Mouse (Mus musculus): ENCODE data around the gene Tmem176b.
"Not testable (repeated sequence)": the region's sequence is repeated elsewhere in the genome, so short reads cannot be mapped to it uniquely, and the experiment has no call there.

The Tmem176b gene

DNA sequence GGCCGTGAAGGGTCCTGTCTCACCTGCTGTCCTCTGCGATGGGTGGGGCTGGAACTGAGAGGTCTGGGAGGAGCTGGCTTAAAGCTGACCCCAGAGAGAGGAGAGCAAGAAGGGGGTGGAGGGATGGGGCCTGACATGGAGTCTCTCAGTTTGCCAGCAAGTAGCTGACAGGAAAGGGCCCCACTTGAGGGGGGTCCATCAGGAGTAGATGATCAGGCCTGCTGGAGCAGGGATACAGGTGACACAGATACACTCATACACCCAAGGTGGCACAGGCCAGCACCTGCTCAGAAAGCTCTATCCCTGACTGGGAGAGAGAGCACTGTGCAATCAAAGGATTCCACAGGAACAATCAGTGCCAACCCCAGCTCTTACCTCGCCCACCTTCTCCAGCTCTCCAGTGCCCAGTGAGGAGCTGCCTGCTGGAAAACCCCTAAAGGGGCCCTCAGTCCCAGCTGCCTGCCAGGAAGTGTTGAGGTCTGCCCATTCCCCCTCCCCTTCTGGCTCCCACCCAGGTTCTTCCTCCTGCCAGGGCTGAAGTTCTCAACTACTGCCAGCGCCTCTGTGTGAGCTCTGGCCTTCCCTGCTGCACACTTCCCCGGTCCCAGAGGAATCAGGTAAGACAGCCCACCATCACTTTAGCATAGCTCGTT lies at the start of gene Tmem176b:
Tmem176b (minus strand) TSS at position 524 of the 653 bp plus-strand sequence.
- ChIA-PET POLR2A (no interaction called here), CTCF (interaction anchor here in 3 of 4 experiments (0.6 to 1.7 kb wide), 8 partner anchors 17 to 657 kb away, joined by 3 to 8 read pairs (median 4); no protein-coding TSS in a partner anchor)

DNA sequence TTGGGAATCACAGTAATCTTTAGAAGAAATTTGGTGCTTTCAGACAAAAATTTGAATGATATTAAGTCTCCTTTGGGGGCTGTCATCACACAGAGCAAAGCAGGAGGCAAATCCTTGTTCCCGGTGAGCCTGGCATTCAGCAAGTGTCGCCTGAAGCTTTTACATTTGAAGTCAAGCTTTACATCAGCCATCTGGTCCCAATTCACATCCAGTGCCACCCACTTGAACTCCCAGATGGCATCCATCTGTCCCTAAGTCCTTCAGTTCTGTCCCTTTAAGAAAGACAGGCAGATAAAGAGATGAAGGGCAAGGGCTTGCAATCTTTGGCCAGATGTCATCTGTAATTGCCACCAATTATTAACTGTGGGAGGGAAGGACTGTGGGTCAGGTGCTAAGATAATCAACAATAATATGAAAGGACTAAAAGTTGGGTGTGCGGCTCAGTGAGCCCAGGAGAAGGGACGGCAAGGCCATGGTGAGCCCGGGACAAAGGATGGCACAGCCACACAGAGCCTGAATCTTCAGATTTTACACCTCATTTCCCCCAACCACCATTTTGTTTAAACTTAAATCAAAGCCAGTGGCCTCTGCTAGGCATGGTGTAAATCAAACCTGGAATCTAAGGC lies 35.3 kb upstream of the Tmem176b start:
- CTCF ChIA-PET = no interaction called here
- POLR2A ChIA-PET = no interaction called here

DNA sequence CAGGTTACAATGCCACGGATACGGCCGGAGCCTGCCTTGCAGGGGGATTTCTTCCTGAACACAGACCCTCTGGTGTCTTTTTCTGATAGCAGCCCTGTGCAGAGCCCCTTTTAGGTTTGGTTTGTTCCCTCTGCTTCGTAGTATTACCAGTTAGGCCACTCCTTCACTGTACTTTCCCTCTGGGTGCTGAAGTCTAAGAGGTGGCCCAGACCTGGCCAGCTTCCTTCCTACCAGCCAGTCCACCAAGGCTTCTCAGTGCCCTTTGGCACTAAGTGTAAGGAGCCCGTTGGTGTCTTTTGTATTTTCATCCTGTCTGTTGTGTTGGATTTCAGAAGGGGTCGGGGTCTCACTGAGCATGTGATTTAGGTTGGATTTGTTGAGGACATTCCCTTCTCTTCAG lies 34.2 kb upstream of the Tmem176b start:
- POLR2A ChIA-PET = interaction anchor here in 1 of 4 experiments (0.7 kb wide), 1 partner anchor 219 kb away, joined by 4 read pairs; no protein-coding TSS in a partner anchor
- CTCF ChIA-PET = interaction anchor here in 1 of 4 experiments (0.8 kb wide), 1 partner anchor 15 kb away, joined by 3 read pairs; no protein-coding TSS in a partner anchor

DNA sequence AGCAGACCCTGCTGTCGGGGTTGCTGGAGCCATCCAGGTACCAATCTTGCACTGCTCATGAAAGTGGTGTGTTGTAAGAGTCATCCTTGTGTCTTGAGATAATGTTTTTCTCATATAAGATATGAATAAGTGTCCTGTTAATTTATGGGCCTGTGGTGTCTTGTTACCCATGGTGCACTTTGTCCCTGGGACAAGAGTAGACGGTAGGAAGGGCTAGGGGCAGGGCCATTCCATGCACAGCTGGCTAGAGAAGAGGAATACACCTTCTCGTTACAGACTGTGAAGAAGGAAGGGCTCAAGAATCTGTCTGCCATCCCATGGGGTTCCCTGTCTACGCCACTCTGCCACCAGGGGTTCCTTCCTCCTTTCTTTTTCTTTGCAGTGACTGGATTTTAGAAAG lies 33.3 kb upstream of the Tmem176b start:
- POLR2A ChIA-PET = interaction anchor here in 1 of 4 experiments (0.7 kb wide), 1 partner anchor 220 kb away, joined by 4 read pairs; no protein-coding TSS in a partner anchor
- CTCF ChIA-PET = interaction anchor here in 1 of 4 experiments (0.6 kb wide), 1 partner anchor 14 kb away, joined by 3 read pairs; no protein-coding TSS in a partner anchor

DNA sequence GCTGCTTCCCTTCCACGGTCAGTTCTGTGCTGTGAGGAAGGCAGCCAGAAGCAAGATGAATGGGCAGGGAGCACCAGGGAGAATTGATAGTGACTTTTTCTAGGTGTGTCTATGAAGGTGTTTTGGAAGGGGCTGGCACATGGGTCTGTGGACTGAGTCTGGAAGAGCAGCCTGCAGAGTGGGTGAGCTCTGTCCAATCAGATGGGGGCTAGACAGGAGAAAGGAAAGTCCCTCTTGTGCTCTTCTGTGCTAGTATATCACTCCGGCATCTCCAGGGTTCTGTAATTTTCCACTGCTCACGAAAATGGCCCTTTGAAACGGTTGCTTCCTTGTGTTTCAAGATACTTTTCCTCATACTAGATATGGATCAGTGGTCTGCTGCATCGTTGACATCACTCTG lies 31.3 kb upstream of the Tmem176b start, which contains the start of gene Aoc1:
Aoc1 (plus strand) TSS at position 301 of the 400 bp plus-strand sequence.
- ChIA-PET CTCF (interaction anchor here in 2 of 4 experiments (0.9 to 1.5 kb wide), 4 partner anchors 12 to 15 kb away, joined by 4 to 7 read pairs (median 6); no protein-coding TSS in a partner anchor), POLR2A (interaction anchor here in 1 of 4 experiments (0.7 kb wide), 1 partner anchor 894 kb away, joined by 3 read pairs; no protein-coding TSS in a partner anchor)

DNA sequence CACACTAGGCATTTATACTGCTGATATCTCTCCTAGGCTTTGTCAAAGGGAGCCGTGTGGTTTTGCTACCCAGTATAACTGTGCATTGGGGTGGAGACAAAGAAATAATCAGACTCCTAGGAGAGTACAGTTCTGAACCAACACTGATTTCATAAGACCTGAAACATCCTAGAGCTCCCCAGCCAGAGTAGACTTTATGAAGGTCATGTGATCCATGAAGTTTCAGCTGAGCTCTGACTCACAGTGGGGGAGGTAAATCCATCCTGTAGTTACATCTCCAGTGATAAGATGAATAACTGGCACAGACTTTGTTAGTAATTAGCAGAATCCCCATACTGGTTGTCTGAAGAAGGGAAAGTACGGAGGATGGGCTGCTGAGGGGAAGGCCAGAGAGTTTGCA lies 28.5 kb upstream of the Tmem176b start:
- CTCF ChIA-PET = interaction anchor here (0.6 to 2.5 kb wide), 5 partner anchors 9 to 57 kb away, joined by 3 to 11 read pairs (median 6); no protein-coding TSS in a partner anchor
- POLR2A ChIA-PET = interaction anchor here in 1 of 4 experiments (1.1 kb wide), 1 partner anchor 9 kb away, joined by 4 read pairs; no protein-coding TSS in a partner anchor

DNA sequence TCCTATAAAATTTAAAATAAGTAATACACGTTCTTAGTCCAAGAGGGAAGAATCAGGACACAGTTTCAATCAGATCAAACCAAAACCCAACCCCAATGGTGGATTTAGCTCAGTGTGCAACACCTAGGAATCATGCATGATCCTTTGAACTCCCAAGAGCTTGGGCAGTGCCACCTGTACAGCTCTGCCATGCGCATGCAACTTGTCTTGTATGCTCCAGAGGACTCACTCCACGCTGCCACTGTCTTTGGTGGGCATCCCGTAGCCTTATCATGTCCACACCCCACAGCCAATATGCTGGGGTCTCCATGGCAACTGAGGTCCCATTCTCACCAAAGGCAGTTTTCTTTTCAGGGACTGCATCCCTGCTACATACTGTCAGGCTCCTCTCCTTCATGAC lies 25.9 kb upstream of the Tmem176b start:
- ChIA-PET CTCF (interaction anchor here in 2 of 4 experiments (0.6 to 1.3 kb wide), 3 partner anchors 49 to 144 kb away, joined by 3 to 6 read pairs (median 3); no protein-coding TSS in a partner anchor), POLR2A (no interaction called here)

DNA sequence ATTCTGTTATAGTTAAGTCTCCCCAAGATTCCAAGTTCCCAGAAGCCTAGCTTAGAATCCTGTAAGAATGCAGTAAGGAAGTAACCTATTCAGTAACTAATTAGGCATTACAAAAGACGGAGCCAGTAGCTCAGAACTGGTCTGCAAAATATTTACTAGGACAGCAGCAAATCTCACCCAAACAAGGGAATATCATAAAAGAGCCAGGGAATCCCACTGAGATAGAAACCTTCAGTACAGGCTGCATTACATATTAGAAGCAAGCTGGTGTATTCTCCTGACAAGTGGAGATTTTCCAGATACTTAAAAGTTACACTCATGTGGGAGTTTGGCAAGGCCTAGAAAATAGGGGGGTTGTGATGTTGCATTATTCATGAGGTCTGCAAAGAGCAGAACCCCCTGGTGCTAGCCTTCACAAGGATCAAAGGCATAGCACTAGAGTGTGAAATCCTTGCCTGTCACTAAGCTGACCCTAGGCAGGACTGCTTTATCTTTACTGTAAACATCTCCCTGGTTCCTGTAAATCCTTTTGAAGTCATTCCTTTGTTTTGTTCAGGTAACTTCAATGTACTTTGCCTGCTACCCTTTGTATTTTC lies 25.2 kb upstream of the Tmem176b start:
- POLR2A ChIA-PET = not testable (repeated sequence)
- CTCF ChIA-PET = interaction anchor here in 2 of 4 experiments (0.6 to 1.3 kb wide), 3 partner anchors 49 to 145 kb away, joined by 3 to 6 read pairs (median 3); no protein-coding TSS in a partner anchor

DNA sequence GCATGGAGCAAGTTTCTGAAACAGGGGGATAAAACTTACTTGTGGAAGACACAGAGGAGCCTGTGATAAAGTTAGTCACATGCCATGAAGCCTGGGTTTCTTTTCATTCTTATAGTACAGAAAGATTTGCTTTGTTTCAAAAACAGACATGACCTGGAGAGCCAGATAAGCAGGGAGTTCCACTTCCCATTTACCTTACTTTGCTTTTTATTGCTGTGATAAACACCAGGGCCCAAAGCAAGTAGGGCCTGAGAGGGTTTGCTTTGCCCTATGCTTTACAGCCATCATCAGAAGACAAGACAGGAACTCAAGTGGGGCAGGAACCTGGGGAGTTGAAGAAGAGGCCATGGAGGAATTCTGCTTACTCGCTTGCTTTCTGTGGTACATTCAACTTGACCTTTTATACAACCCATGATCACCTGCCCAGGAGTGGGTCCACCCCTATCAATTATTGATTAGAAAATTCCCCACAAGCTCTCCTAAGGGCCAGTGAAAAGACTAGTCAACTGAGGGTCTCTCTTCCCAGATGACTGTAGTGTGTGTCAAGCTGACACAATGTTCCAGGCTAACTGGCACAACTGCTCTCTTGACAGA lies 24.0 kb upstream of the Tmem176b start:
- POLR2A ChIA-PET = no interaction called here
- CTCF ChIA-PET = no interaction called here

DNA sequence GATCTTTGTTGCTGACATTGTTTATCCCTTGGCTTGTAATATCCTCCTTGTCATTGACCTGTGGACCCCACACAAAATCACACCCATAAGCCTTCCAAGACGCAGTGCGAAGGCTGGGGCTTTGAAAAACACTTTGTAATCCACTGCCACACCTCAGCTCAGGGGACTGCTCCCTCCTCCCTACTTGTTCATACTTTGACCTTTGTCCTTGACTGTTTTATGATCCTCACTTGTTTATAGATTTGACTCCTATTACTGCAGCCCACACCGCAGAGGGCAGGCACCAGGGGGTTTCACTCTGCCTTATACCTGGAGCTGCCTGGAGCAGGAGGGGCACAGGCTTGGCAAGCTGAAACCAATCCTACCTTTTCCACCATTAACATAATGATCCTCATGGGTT lies 23.4 kb upstream of the Tmem176b start:
- ChIA-PET CTCF (no interaction called here), POLR2A (interaction anchor here in 1 of 4 experiments (0.6 kb wide), 1 partner anchor 11 kb away, joined by 3 read pairs; no protein-coding TSS in a partner anchor)

DNA sequence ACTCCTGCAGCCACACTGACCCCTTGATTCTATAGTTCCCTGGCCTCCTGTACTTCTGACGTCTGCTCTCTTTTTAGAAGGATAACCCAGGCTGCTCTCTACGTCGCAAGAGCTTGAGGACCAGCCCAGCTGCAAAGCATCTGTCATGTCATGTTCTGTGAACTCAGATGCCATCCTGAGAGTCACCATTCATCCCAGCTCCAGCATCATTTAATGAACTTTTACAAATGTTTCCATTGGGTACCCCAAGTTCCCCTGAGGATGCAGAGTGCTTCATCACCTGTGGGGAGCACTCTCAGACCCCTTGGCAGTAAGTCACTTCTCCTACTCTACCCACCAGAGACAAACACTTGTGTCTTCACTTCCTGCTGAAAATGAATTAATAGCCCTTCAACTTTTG lies 22.9 kb upstream of the Tmem176b start:
- CTCF ChIA-PET = interaction anchor here in 1 of 4 experiments (0.7 kb wide), 1 partner anchor 119 kb away, joined by 3 read pairs; no protein-coding TSS in a partner anchor
- POLR2A ChIA-PET = interaction anchor here in 1 of 4 experiments (0.6 kb wide), 1 partner anchor 11 kb away, joined by 3 read pairs; no protein-coding TSS in a partner anchor

DNA sequence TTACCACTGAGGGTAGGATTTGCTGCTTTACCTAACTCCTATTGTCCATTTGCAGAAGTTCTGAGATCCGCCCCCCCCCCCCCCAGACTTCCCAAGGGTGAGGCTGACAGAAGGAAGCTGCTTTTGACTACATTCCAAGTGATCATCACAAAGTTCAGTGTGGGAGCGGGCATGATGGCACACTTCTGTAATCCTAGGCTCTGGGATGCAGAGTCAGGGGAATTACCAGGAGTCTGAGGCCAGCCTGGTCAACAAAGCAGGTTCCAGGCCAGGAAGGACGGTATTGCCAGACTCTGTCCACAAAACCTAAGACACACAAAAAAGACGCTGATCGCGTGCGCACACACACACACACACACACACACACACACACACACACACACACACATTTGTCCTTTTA lies 22.2 kb upstream of the Tmem176b start:
- ChIA-PET CTCF (interaction anchor here in 1 of 4 experiments (0.6 kb wide), 1 partner anchor 542 kb away, joined by 3 read pairs; no protein-coding TSS in a partner anchor), POLR2A (interaction anchor here in 1 of 4 experiments (0.6 kb wide), 1 partner anchor 358 kb away, joined by 5 read pairs; no protein-coding TSS in a partner anchor)

DNA sequence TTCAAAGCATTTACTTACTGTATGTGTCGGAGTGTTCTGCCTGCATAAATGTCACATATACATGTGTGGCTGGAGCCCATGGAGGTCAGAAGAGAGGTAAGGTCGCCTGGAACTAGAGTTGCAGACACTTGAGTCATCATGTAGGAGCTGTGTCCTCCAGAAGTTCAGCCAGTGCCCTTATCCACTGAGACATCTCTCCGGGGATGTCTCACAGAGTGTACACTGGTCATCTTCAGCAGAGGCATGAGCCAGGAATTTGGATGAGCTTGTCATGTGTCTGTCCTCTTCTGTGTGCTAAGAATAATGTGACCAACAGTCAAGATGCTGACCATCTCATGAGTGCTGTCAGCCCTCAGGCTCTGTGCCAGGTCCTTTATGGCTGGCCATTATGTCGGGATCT lies 21.5 kb upstream of the Tmem176b start:
- ChIA-PET POLR2A (no interaction called here), CTCF (no interaction called here)

DNA sequence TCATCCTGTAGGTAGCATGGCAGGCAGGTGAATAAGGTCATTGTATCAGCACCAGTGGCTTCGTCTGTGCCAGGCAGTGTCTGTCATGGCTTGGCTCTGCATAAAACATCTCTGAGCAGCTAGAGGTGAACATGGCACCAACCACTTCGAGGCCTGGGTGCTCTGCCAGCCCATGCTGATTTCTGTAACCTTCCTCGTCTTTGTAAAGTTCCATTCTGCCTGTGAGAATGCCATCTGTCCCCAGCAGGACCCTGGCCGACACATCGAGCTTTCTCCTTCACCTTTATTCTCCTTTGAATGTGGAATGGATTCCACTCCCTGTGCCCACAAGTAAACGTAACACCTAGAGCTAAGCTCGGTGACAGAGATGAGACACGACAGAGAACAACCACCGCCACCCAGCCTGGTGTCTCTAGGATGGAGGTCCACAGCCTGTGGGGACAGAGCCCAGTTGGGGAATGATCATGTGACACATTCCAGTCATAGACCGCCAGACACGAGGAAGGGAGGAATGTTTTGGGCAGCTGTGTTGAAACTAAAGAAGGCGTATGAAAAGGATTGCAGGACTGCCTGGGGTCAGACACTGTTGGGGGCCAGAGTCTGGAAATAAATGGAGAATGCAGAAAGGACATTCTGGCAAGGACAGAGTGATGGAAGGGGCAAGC lies 20.5 kb upstream of the Tmem176b start:
- ChIA-PET POLR2A (interaction anchor here in 1 of 4 experiments (0.6 kb wide), 1 partner anchor 198 kb away, joined by 3 read pairs; no protein-coding TSS in a partner anchor), CTCF (interaction anchor here in 2 of 4 experiments (0.6 to 2.0 kb wide), 4 partner anchors 10 to 216 kb away, joined by 3 to 4 read pairs (median 4); no protein-coding TSS in a partner anchor)

DNA sequence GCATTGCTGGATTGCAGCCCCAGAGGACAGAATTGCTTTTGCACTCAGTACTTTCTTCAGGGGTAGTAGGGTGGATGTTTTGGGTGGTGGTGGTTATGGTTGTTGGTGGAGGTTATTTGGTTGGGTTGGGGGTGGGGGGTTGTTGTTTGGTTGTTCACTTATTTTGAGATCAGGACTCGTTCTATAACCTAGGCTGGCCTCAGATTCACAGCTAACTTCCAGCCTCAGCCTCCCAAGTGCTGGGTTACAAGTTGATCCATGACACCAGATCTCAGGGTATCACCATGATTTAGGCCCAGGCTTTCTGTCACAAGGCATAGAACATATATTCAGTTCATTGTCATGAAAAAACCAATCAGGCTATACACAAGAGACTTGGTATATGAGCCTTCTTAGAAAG lies 19.6 kb upstream of the Tmem176b start:
- ChIA-PET POLR2A (interaction anchor here in 3 of 4 experiments (0.6 to 1.5 kb wide), 9 partner anchors 8 to 1318 kb away, joined by 3 to 6 read pairs (median 3); partner anchors contain the start of gene Tra2a (in 1 of the 3)), CTCF (interaction anchor here (0.5 to 2.0 kb wide), 92 partner anchors 8 to 1963 kb away, joined by 3 to 17 read pairs (median 4); partner anchors contain the start of genes Aoc1 (in 2 of the 4), Tmem176a (in 2 of the 4), Tmem176b (in 2 of the 4) and Doxl2 (in 1 of the 4))

DNA sequence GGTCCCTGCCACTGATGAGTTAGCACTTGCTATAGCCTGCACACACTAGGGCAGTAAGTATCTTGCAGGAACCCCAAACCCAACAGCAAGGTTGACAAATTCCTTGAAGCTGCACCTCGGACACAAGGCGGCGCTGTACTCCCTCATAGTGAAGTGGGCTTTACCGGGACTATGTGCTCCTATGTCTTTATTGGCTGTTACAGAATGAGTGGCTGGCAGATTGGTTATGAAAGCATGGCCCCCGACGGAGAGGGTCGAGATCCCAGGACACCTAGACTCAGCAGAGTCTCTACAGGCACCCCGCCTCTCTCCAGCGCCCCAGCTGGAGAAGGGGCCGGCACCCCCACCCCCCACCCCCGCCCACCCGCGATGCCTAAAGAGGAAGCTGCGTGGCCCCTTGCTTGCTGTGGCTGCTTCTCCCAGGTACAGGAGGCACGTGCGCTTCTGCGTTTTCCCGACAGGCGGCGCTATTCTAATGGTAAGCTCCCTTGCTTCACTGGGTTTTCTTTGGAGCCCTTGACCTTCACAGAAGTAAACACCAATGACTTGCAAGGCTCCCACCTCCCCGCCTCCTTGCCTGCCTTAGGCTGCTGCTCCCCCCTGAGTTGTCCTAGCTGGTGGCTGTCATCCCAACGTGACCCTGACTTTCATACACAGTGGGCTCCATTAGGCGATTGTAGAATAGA lies 19.0 kb upstream of the Tmem176b start:
- ChIA-PET POLR2A (interaction anchor here in 3 of 4 experiments (0.6 to 1.5 kb wide), 9 partner anchors 8 to 1319 kb away, joined by 3 to 6 read pairs (median 3); partner anchors contain the start of gene Tra2a (in 1 of the 3)), CTCF (interaction anchor here (0.5 to 2.0 kb wide), 105 partner anchors 8 to 1964 kb away, joined by 3 to 17 read pairs (median 4); partner anchors contain the start of genes Aoc1 (in 2 of the 4), Tmem176a (in 2 of the 4), Tmem176b (in 2 of the 4) and Doxl2 (in 1 of the 4))

Measured in embryonic stem cell, embryonic (primary cell).